Mouse (Mus musculus): ENCODE data around the gene Marc1.

DNA sequence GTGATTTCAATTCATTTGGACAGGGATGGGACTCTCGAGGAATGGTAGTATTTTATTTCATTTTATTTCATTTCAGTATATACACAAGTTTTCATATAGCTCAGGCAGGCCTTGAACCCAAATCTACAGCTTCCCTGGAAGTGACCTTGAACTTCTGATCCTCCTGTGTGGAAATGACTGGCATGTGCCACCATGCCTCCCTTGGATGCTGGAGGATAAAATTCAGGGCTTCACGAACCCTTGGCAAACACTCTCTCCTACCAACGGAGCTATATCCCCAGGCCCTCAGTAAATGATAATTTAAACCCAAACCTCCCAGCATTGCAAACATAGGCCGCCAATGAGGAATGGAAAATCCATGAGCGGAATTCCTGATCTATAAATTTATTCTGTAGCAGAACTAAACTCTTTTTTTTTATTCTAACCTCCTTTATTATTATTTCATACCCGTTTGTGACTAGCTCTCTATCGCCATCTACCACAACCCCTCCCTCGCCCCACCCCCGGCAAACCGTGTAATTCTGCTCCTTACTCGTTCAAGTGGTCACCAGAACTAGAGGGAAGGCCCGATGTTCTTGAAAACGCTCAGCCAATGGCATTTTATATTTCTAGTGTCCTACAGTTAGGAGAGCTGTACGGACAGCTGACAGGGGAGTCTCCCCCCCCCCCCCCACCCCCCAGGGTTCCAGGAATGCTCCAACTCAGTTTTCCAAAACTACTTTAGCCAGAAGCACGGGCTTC lies 33.4 kb upstream of the Marc1 start:
- TF ChIP-seq POLR2A (IDR thresholded peaks at IDR 0.05; ENCODE audit: control insufficient read depth, low read depth, low read length) (no peak), CTCF (IDR thresholded peaks at IDR 0.05; ENCODE audit: control insufficient read depth, insufficient read depth, insufficient replicate concordance, low read depth, low read length) (no peak)

Measured in testis, adult 2 months (tissue).